Mouse (Mus musculus): Measurements from ENCODE around the gene Pnck.

DNA sequence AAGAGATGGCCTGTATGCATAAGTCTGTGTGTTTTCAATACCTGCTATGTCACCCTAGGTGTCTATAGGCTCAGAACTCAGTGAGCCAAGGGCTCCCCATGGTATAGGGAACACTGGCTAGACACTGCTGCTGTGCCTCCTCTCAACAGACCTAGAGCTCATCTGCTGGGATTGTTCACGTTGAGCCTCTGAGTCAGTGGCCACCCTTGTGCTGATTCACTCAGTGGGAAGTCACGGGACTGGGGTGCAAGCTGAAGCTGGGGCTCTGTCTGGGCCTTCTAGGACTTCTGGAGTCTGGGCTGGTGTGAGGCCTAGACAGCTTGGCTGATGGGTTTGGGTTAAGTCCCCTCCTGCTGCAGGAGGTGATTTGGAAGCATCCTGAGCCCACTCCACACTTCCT is 15.3 kb upstream of the Pnck start:
- no peak for TF ChIP-seq GATA1 (IDR thresholded peaks at IDR 0.05; ENCODE audit: low read length)
- TF ChIP-seq TAL1 (IDR thresholded peaks at IDR 0.05; ENCODE audit: low read length) = no peak
